Mouse (Mus musculus) cortical plate, adult 2 months (tissue): ENCODE results near the gene Orai3.

Experiments
- CTCF ChIP-seq: fragments of 200-500 bp; IDR thresholded peaks from 2 replicates; pipeline ENCODE4 v1.5.1; 2011; ENCODE audit warnings: mild to moderate bottlenecking, control low read depth, low read length; ENCODE audit not compliant: insufficient read depth; ENCODE audit errors: extremely low read depth
- POLR2A ChIP-seq: fragments of 200-500 bp; IDR thresholded peaks from 2 replicates; pipeline ENCODE4 v1.6.1; 2011; ENCODE audit warnings: mild to moderate bottlenecking, low read length, control low read depth; ENCODE audit not compliant: insufficient read depth; ENCODE audit errors: extremely low read depth

DNA sequence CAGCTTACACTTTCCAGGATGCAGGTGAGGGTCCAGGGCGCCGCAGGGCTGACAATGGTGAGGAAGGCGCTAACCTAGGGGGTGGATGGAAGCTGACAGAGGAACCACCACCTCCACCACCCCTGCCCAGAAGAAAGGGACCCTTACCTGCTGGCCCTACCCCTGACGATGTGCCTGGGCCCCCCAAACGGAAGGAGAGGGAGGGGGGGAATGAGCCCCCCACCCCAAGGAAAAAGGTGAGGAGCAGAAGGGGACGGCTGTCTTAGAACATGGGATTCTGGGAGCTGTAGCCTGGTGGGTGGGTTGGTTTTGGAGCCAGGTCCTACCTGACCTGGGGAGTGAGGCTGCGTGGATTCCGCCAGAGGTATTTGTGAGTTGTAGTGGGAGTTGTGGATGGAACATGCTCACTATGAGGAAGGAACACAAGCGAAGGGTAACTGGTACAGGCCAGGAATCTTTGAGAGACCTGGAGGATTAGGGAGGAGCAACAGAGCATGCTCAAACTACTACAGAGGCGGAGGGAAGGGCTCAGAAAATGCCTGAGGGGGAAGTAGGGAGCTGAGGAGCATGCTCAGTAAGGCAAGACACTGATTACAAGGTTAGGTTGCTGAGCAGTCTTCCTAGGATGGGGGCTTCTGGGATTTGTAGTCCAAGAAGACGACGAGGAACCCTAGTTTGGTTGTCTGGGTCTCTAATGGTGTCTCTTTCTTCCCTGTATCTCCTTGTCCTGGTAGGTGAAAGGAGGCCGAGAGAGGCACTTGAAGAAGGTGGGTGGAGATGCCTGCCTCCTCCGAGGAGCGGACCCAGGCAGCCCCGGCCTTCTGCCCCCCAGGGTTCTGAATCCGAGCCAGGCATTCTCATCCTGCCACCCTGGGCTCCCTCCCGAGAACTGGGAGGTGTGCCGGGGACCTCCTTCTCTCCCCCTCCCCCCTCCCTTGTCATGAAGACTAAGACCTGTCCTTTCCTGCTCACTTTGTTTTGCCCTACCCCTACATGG is 19.2 kb upstream of the Orai3 start:
- peak; percentile 37; the same call in 1 of the 2 replicates for TF ChIP-seq POLR2A
- TF ChIP-seq CTCF = no peak
